Mouse (Mus musculus): ENCODE data around the gene Eif2a. TPM values are rescaled to one million over a fixed set of nuclear protein-coding genes. Genes with fewer than 3 reads are reported as not detected.

The Eif2a gene
- total RNA-seq, 1 experiment = 88.9 TPM

GRCm38 (mm10) chr3:58570821-58571220, 45.2 kb downstream of the Eif2a start:
- in situ Hi-C loops (cut with MboI; ENCODE audit: low sequenced_read_pairs in 2 of 2, unreplicated experiment in 2 of 2) = no loop called here
- no peaks in the 10 kb centered on the region for H3K4me1 ChIP-seq (ENCODE audit: control insufficient read depth in 2 of 2, insufficient read depth in 2 of 2, low read length in 2 of 2, poor library complexity in 1 of 2)
- no peak overlapping the region for H3K9ac ChIP-seq (ENCODE audit: insufficient read depth, low read depth, low read length, poor library complexity, severe bottlenecking)
- peaks cover 11% of the 10 kb centered on the region for H3K9me3 ChIP-seq (ENCODE audit: control insufficient read depth, insufficient read depth, low read depth, low read length)
- no peak for DNase-seq (ENCODE audit: low read depth, low spot score)
- H3K27ac ChIP-seq (ENCODE audit: insufficient read depth, low read depth, low read length, poor library complexity, severe bottlenecking) = peak overlapping the region; percentile 44; the same call in 1 of the 2 replicates
- no peak overlapping the region for H3K4me3 ChIP-seq (ENCODE audit: insufficient read depth in 1 of 2, low read depth in 1 of 2, low read length in 2 of 2, poor library complexity in 1 of 2, severe bottlenecking in 1 of 2)
- H3K36me3 ChIP-seq (ENCODE audit: control insufficient read depth, insufficient read depth, low read length, poor library complexity, severe bottlenecking) = no peaks in the 10 kb centered on the region
- TF ChIP-seq CHD2 (IDR thresholded peaks at IDR 0.05; ENCODE audit: low read depth, low read length) = no peak
- TF ChIP-seq ZC3H11A (IDR thresholded peaks at IDR 0.05; ENCODE audit: borderline replicate concordance, low read depth, low read length) = no peak
- no peak for TF ChIP-seq HCFC1 (IDR thresholded peaks at IDR 0.05; ENCODE audit: borderline replicate concordance, insufficient read depth, low read length)
- no peak for TF ChIP-seq ZNF384 (IDR thresholded peaks at IDR 0.05; ENCODE audit: low read depth, low read length)
- no peak for TF ChIP-seq MAFK (IDR thresholded peaks at IDR 0.05; ENCODE audit: insufficient read depth, low read depth, low read length)

- Histone ChIP-seq H3K9ac (ENCODE audit: insufficient read depth, low read depth, low read length, poor library complexity, severe bottlenecking) (peak within 1 kb of the TSS; percentile 93), H3K36me3 (ENCODE audit: control insufficient read depth, insufficient read depth, low read length, poor library complexity, severe bottlenecking) (peaks cover 4% of the 10 kb centered on the region; the same call in 1 of the 2 replicates), H3K4me3 (ENCODE audit: insufficient read depth in 1 of 2, low read depth in 1 of 2, low read length in 2 of 2, poor library complexity in 1 of 2, severe bottlenecking in 1 of 2) (peak within 1 kb of the TSS; percentile 67 to 82), H3K4me1 (ENCODE audit: control insufficient read depth in 2 of 2, insufficient read depth in 2 of 2, low read length in 2 of 2, poor library complexity in 1 of 2) (peaks cover 2 to 5% of the 10 kb centered on the region in 2 experiments; a peak in 3 of 4 replicates), H3K9me3 (ENCODE audit: control insufficient read depth, insufficient read depth, low read depth, low read length) (no peaks in the 10 kb centered on the region), H3K27ac (ENCODE audit: insufficient read depth, low read depth, low read length, poor library complexity, severe bottlenecking) (peak within 1 kb of the TSS; percentile 86)
- peak; percentile 91 for DNase-seq (ENCODE audit: low read depth, low spot score)
- in situ Hi-C loops (cut with MboI; ENCODE audit: low sequenced_read_pairs in 2 of 2, unreplicated experiment in 2 of 2) = no loop called here
- TF ChIP-seq ZNF384 (IDR thresholded peaks at IDR 0.05; ENCODE audit: low read depth, low read length) = no peak
- no peak for TF ChIP-seq CHD2 (IDR thresholded peaks at IDR 0.05; ENCODE audit: low read depth, low read length)
- TF ChIP-seq MAFK (IDR thresholded peaks at IDR 0.05; ENCODE audit: insufficient read depth, low read depth, low read length) = no peak
- TF ChIP-seq HCFC1 (IDR thresholded peaks at IDR 0.05; ENCODE audit: borderline replicate concordance, insufficient read depth, low read length) = no peak
- TF ChIP-seq ZC3H11A (IDR thresholded peaks at IDR 0.05; ENCODE audit: borderline replicate concordance, low read depth, low read length) = no peak
These were observed 50.8 kb downstream of the Eif2a start, which contains the start of gene Selenot for GRCm38 (mm10) chr3:58576137-58577066. TSS of gene Selenot (plus strand) at chr3:58576636.

- in situ Hi-C loops (cut with MboI; ENCODE audit: low sequenced_read_pairs in 2 of 2, unreplicated experiment in 2 of 2) = no loop called here
- DNase-seq (ENCODE audit: low read depth, low spot score) = no peak
- Histone ChIP-seq H3K4me3 (ENCODE audit: insufficient read depth in 1 of 2, low read depth in 1 of 2, low read length in 2 of 2, poor library complexity in 1 of 2, severe bottlenecking in 1 of 2) (peak overlapping the region; percentile 67 to 82), H3K9ac (ENCODE audit: insufficient read depth, low read depth, low read length, poor library complexity, severe bottlenecking) (peak overlapping the region; percentile 93), H3K4me1 (ENCODE audit: control insufficient read depth in 2 of 2, insufficient read depth in 2 of 2, low read length in 2 of 2, poor library complexity in 1 of 2) (peaks cover 4 to 5% of the 10 kb centered on the region in 2 experiments; a peak in 3 of 4 replicates), H3K9me3 (ENCODE audit: control insufficient read depth, insufficient read depth, low read depth, low read length) (no peaks in the 10 kb centered on the region), H3K27ac (ENCODE audit: insufficient read depth, low read depth, low read length, poor library complexity, severe bottlenecking) (peak overlapping the region; percentile 86), H3K36me3 (ENCODE audit: control insufficient read depth, insufficient read depth, low read length, poor library complexity, severe bottlenecking) (peaks cover 4% of the 10 kb centered on the region; the same call in 1 of the 2 replicates)
- TF ChIP-seq MAFK (IDR thresholded peaks at IDR 0.05; ENCODE audit: insufficient read depth, low read depth, low read length) (no peak), ZNF384 (IDR thresholded peaks at IDR 0.05; ENCODE audit: low read depth, low read length) (peak; percentile 73; the same call in 1 of the 2 replicates), HCFC1 (IDR thresholded peaks at IDR 0.05; ENCODE audit: borderline replicate concordance, insufficient read depth, low read length) (no peak), CHD2 (IDR thresholded peaks at IDR 0.05; ENCODE audit: low read depth, low read length) (no peak), ZC3H11A (IDR thresholded peaks at IDR 0.05; ENCODE audit: borderline replicate concordance, low read depth, low read length) (no peak)
These were observed 51.5 kb downstream of the Eif2a start for GRCm38 (mm10) chr3:58577067-58577503.

- no peak overlapping the region for H3K27ac ChIP-seq (ENCODE audit: insufficient read depth, low read depth, low read length, poor library complexity, severe bottlenecking)
- in situ Hi-C loops (cut with MboI; ENCODE audit: low sequenced_read_pairs in 2 of 2, unreplicated experiment in 2 of 2) = no loop called here
- no peaks in the 10 kb centered on the region for H3K9me3 ChIP-seq (ENCODE audit: control insufficient read depth, insufficient read depth, low read depth, low read length)
These were observed 52.0 kb downstream of the Eif2a start for GRCm38 (mm10) chr3:58577506-58578050.

More at GRCm38 (mm10) chr3:58577506-58578050, 52.0 kb downstream of the Eif2a start:
- Histone ChIP-seq H3K4me3 (ENCODE audit: insufficient read depth in 1 of 2, low read depth in 1 of 2, low read length in 2 of 2, poor library complexity in 1 of 2, severe bottlenecking in 1 of 2) (peak overlapping the region; percentile 67 to 82), H3K4me1 (ENCODE audit: control insufficient read depth in 2 of 2, insufficient read depth in 2 of 2, low read length in 2 of 2, poor library complexity in 1 of 2) (peaks cover 4 to 5% of the 10 kb centered on the region in 2 experiments; a peak in 3 of 4 replicates), H3K36me3 (ENCODE audit: control insufficient read depth, insufficient read depth, low read length, poor library complexity, severe bottlenecking) (peaks cover 4% of the 10 kb centered on the region; the same call in 1 of the 2 replicates), H3K9ac (ENCODE audit: insufficient read depth, low read depth, low read length, poor library complexity, severe bottlenecking) (peak overlapping the region; percentile 29; the same call in 1 of the 2 replicates)
- no peak for TF ChIP-seq ZC3H11A (IDR thresholded peaks at IDR 0.05; ENCODE audit: borderline replicate concordance, low read depth, low read length)
- TF ChIP-seq MAFK (IDR thresholded peaks at IDR 0.05; ENCODE audit: insufficient read depth, low read depth, low read length) = no peak
- no peak for TF ChIP-seq CHD2 (IDR thresholded peaks at IDR 0.05; ENCODE audit: low read depth, low read length)
- no peak for TF ChIP-seq ZNF384 (IDR thresholded peaks at IDR 0.05; ENCODE audit: low read depth, low read length)
- no peak for TF ChIP-seq HCFC1 (IDR thresholded peaks at IDR 0.05; ENCODE audit: borderline replicate concordance, insufficient read depth, low read length)
- no peak for DNase-seq (ENCODE audit: low read depth, low spot score)
